Mouse (Mus musculus): ENCODE data around the gene Gm28729. TPM values are rescaled to one million over a fixed set of nuclear protein-coding genes. Genes with fewer than 3 reads are reported as not detected.
A peak's percentile ranks its signal among the peaks of the same experiment; 100 is the strongest.

The Gm28729 gene
- total and polyA plus RNA-seq, 2 experiments from 2014 or later, result 0.33 to 0.52 TPM

DNA sequence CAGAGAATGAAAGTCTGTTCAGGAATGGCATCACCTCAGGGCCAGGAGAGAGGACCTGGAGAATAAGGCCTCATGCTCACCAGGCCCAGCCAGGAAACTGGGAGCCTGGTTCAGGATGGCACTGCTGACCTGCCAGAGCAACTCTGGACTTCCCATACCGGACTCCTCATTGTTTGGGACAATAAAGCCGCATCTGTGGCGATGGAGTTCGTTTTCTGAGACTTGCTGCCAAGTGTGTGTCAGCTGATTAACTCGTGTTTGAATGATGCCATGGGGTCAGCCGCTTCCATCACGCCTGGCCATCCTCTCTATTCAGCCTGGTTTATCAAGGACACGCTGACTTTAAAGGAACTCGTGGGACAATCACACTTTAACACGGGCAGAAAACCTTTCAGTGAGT lies 61.4 kb downstream of the Gm28729 start:
- H3K9ac ChIP-seq, result no peak overlapping the region
- TF ChIP-seq CTCF (IDR thresholded peaks at IDR 0.05; ENCODE audit: low read depth), result no peak
- ATAC-seq (no peak), DNase-seq (no peak)
- no peak overlapping the region for H3K4me3 ChIP-seq (ENCODE audit: low read depth, low read length)
- H3K9me3 ChIP-seq (ENCODE audit: low read length), result no peaks in the 10 kb centered on the region
- H3K27me3 ChIP-seq (ENCODE audit: insufficient read depth, low read length), result no peaks in the 10 kb centered on the region
- no peak overlapping the region for H3K27ac ChIP-seq (ENCODE audit: low read depth, low read length)
- WGBS, result 60% methylated on average over 10 of the region's 10 CpGs
- H3K4me2 ChIP-seq (ENCODE audit: low read depth), result no peak overlapping the region
- peaks cover 15% of the 10 kb centered on the region for H3K36me3 ChIP-seq (ENCODE audit: insufficient read depth)
- H3K4me1 ChIP-seq (ENCODE audit: insufficient read depth), result no peaks in the 10 kb centered on the region

DNA sequence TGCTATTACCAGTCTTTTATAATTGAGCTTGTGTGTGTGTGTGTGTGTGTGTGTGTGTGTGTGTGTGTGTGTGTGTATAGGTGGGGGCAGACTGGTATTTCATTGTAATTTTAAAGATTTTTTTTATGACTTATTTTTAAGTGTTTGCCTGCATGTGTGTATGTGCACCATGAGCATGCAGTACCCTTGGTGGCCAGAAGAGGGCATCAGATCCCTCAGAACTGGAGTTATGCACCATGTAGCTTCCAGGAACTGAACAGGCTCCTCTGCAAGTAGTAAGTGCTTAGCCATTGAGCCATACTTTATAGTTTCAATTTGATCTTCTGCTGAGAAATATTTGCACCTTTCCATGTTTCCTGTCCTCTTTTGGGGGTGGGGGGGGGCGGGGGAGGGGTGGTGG lies 63.5 kb downstream of the Gm28729 start:
- no peaks in the 10 kb centered on the region for H3K4me1 ChIP-seq (ENCODE audit: insufficient read depth)
- WGBS, result 33% methylated on average over 1 of the region's 1 CpGs
- H3K27me3 ChIP-seq (ENCODE audit: insufficient read depth, low read length), result no peaks in the 10 kb centered on the region
- no peak overlapping the region for H3K4me3 ChIP-seq (ENCODE audit: low read depth, low read length)
- DNase-seq (no peak), ATAC-seq (no peak)
- no peaks in the 10 kb centered on the region for H3K36me3 ChIP-seq (ENCODE audit: insufficient read depth)
- no peak overlapping the region for H3K9ac ChIP-seq
- no peak overlapping the region for H3K4me2 ChIP-seq (ENCODE audit: low read depth)
- H3K9me3 ChIP-seq (ENCODE audit: low read length), result no peaks in the 10 kb centered on the region
- no peak overlapping the region for H3K27ac ChIP-seq (ENCODE audit: low read depth, low read length)
- peak; percentile 32; the same call in 1 of the 2 replicates for TF ChIP-seq CTCF (IDR thresholded peaks at IDR 0.05; ENCODE audit: low read depth)

DNA sequence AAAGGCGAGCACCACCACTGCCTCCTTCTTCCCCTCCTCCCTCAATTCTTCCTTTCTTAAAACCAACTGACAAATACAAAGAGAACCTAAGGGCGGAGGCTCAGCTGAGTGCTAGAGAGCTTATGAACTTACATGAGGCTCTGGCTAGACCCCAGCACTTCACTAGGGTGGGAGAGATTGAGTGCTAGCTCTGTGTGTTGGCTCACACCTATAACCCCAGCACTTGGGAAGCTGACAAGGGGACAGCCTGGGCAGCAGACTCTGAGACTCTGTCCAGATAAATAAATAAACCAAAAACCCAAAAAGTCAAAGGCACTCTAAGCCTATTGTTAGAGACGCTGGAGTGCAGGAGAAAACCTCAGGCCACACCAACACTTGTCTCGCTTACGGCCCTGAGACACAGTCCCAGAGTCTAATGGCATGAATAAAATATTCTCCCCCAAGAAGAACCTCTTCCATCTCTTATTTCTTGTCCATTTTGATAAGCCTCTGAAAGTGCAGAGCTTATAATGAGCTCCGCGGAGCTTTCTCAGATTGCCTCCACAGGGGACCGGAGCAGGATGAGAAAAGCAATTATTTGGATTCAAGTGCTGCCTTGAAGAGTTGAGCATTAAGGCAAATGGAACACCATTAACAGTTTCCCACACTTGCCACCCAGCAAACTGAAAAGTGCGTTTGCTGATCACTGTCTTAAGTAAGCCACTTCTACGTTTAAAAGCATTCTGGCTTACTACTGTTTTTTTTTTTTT lies 64.8 kb downstream of the Gm28729 start:
- H3K4me2 ChIP-seq (ENCODE audit: low read depth), result no peak overlapping the region
- H3K4me1 ChIP-seq (ENCODE audit: insufficient read depth), result no peaks in the 10 kb centered on the region
- no peak for TF ChIP-seq CTCF (IDR thresholded peaks at IDR 0.05; ENCODE audit: low read depth)
- no peak overlapping the region for H3K9ac ChIP-seq
- H3K27ac ChIP-seq (ENCODE audit: low read depth, low read length), result no peak overlapping the region
- no peaks in the 10 kb centered on the region for H3K9me3 ChIP-seq (ENCODE audit: low read length)
- ATAC-seq (peak; percentile 42; the same call in 1 of the 2 replicates), DNase-seq (no peak)
- no peaks in the 10 kb centered on the region for H3K36me3 ChIP-seq (ENCODE audit: insufficient read depth)
- H3K27me3 ChIP-seq (ENCODE audit: insufficient read depth, low read length), result no peaks in the 10 kb centered on the region
- H3K4me3 ChIP-seq (ENCODE audit: low read depth, low read length), result no peak overlapping the region
- 21% methylated on average over 10 of the region's 10 CpGs for WGBS

DNA sequence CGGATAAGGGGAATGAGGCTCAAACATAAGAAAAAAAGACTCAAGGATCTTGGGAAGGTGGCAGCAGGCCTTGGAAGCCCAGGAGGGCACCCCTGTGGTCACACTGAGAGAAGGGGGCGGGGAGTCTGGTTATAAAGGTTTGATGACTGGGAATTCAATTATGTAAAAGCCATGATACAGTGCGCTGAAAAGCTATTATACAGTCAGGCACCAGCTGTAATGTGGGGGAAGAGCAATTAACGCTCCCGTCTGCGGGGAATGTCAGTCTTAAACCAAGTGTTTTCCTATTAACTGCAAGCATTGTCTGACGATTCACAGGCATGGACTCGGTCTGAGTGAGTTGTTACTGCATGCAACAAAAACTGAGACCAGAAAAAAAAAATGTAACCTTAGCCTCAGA lies 69.4 kb downstream of the Gm28729 start:
- Histone ChIP-seq H3K9me3 (ENCODE audit: low read length) (no peaks in the 10 kb centered on the region), H3K4me3 (ENCODE audit: low read depth, low read length) (no peak overlapping the region), H3K9ac (no peak overlapping the region), H3K36me3 (ENCODE audit: insufficient read depth) (no peaks in the 10 kb centered on the region), H3K4me2 (ENCODE audit: low read depth) (no peak overlapping the region), H3K27me3 (ENCODE audit: insufficient read depth, low read length) (no peaks in the 10 kb centered on the region), H3K4me1 (ENCODE audit: insufficient read depth) (no peaks in the 10 kb centered on the region), H3K27ac (ENCODE audit: low read depth, low read length) (no peak overlapping the region)
- DNase-seq (no peak), ATAC-seq (no peak)
- 26% methylated on average over 8 of the region's 8 CpGs for WGBS
- no peak for TF ChIP-seq CTCF (IDR thresholded peaks at IDR 0.05; ENCODE audit: low read depth)

DNA sequence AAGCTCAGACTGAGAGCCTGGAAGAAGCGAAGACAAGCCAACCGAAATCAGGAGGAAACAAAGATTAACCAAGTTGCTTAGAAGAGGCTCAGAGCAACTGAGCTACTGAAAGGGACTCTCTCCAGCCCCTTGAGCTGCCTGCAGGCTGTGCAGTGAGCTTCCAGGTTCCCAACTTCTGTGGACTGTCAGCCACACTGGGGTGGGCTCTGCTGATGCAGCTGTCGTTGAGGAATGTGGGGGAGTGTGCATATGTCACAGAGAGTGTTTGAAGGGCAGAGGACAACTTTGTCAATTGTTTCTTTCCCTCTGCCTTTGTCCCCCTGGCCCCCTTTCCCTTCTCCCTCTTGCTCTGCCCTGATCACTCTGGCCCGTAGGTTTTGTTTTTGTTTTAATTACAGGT lies 72.1 kb downstream of the Gm28729 start:
- Histone ChIP-seq H3K27me3 (ENCODE audit: insufficient read depth, low read length) (no peaks in the 10 kb centered on the region), H3K4me2 (ENCODE audit: low read depth) (no peak overlapping the region), H3K27ac (ENCODE audit: low read depth, low read length) (no peak overlapping the region), H3K36me3 (ENCODE audit: insufficient read depth) (no peaks in the 10 kb centered on the region), H3K4me1 (ENCODE audit: insufficient read depth) (no peaks in the 10 kb centered on the region), H3K9ac (no peak overlapping the region), H3K9me3 (ENCODE audit: low read length) (no peaks in the 10 kb centered on the region), H3K4me3 (ENCODE audit: low read depth, low read length) (no peak overlapping the region)
- WGBS, result 78% methylated on average over 4 of the region's 4 CpGs
- no peak for DNase-seq
- ATAC-seq, result no peak
- TF ChIP-seq CTCF (IDR thresholded peaks at IDR 0.05; ENCODE audit: low read depth), result no peak

DNA sequence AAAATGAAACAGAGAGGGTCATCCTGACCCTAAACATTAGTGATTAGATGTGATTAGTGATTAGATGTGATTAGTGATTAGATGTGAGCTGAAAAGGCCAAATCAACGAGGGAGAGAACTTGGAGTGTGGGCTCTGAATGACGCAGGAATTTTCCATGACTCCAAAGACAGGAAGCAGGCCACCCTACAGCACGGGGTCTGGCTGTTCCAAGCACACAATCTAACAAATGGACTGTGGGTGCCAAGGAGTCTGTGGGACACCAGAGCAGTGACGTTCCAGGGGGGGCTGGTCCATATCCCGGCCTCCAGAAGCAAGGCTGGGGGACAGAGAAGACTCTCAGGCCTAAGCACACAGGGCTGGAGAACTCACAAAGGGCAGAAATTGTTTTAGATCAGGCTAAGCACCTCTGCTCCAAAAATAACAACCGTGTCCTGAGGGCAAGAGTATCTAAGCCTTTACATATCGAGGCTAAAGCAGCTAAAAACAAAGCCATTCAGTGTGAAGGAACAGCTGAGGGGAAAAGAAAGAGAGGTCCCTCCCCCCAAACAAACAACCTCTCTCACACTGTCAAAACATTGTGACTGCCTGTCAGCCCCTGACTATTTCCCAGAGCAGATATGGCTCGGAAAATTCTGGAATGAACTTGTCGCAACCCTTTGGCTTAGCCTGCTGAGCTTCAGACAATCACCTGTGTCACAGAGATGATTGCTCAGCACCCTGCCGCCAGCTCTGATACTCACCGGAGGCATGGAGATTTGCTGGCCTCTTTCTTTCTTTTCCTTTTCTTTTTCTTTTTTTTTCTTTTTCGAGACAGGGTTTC lies 74.0 kb downstream of the Gm28729 start:
- no peak for TF ChIP-seq CTCF (IDR thresholded peaks at IDR 0.05; ENCODE audit: low read depth)
- ATAC-seq, result peak; percentile 36; the same call in 1 of the 2 replicates

DNA sequence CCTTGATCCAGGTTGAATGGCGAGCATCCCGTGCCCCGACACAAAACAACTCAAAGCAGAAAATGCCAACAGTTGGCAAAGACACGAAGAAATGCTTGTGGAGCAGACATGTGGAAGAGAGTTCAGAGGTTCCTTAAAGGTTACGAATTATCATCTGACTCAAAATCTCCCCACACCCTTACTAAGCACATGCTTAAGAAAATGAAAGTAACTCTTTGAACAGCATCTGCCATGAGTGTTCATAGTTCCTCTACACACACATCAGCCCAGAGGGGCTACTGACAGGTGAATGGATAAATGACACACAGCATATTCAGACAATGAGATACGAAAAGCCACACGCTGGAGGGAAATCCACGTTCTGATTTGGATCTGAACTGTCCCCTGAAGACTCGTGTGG lies 75.5 kb downstream of the Gm28729 start:
- no peak overlapping the region for H3K9ac ChIP-seq
- no peaks in the 10 kb centered on the region for H3K4me1 ChIP-seq (ENCODE audit: insufficient read depth)
- H3K4me2 ChIP-seq (ENCODE audit: low read depth), result no peak overlapping the region
- H3K4me3 ChIP-seq (ENCODE audit: low read depth, low read length), result no peak overlapping the region
- DNase-seq (no peak), ATAC-seq (no peak)
- no peak for TF ChIP-seq CTCF (IDR thresholded peaks at IDR 0.05; ENCODE audit: low read depth)
- H3K9me3 ChIP-seq (ENCODE audit: low read length), result no peaks in the 10 kb centered on the region
- no peaks in the 10 kb centered on the region for H3K27me3 ChIP-seq (ENCODE audit: insufficient read depth, low read length)
- no peak overlapping the region for H3K27ac ChIP-seq (ENCODE audit: low read depth, low read length)
- WGBS, result 83% methylated on average over 9 of the region's 9 CpGs
- no peaks in the 10 kb centered on the region for H3K36me3 ChIP-seq (ENCODE audit: insufficient read depth)

More for the DNA sequence above, 74.0 kb downstream of the Gm28729 start:
- no peaks in the 10 kb centered on the region for H3K27me3 ChIP-seq (ENCODE audit: insufficient read depth, low read length)
- DNase-seq, result peak; percentile 10
- no peaks in the 10 kb centered on the region for H3K36me3 ChIP-seq (ENCODE audit: insufficient read depth)
- no peak overlapping the region for H3K9ac ChIP-seq
- 24% methylated on average over 12 of the region's 12 CpGs for WGBS
- no peaks in the 10 kb centered on the region for H3K4me1 ChIP-seq (ENCODE audit: insufficient read depth)
- no peak overlapping the region for H3K4me3 ChIP-seq (ENCODE audit: low read depth, low read length)
- H3K9me3 ChIP-seq (ENCODE audit: low read length), result no peaks in the 10 kb centered on the region
- H3K4me2 ChIP-seq (ENCODE audit: low read depth), result no peak overlapping the region
- H3K27ac ChIP-seq (ENCODE audit: low read depth, low read length), result no peak overlapping the region
